Mouse (Mus musculus) liver, embryonic 14.5 days (tissue): ENCODE results near the gene Samhd1.

ENCODE experiments used
- CTCF ChIP-seq: IDR thresholded peaks from 2 replicates; pipeline ENCODE4 v1.5.1; 2016; ENCODE audit warnings: antibody characterized with exemption, low read depth, control low read depth
- EP300 ChIP-seq: IDR thresholded peaks from 2 replicates; pipeline ENCODE4 v1.6.1; 2016; ENCODE audit warnings: antibody characterized with exemption, low read depth

DNA sequence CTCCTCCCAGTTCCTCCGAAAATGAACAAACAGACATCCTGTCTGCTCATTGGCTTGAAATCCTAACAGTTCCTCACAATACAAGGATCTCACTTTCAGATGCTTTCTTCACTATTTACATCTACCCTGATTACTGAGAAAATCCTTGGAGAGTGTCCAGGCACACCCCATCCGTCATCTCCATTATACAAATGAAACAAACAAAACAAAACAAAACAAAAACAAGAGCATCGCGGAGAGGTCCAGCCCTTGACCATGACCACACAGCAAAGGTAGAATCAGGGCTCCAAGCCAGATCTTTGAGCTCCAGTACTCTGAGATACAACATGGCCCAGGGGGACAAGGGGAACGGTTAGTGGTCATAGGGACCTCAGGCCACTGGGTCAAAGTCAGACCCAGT lies 60.3 kb downstream of the Samhd1 start:
- no peak for TF ChIP-seq EP300
- TF ChIP-seq CTCF = no peak
